In the genomic region with DNA sequence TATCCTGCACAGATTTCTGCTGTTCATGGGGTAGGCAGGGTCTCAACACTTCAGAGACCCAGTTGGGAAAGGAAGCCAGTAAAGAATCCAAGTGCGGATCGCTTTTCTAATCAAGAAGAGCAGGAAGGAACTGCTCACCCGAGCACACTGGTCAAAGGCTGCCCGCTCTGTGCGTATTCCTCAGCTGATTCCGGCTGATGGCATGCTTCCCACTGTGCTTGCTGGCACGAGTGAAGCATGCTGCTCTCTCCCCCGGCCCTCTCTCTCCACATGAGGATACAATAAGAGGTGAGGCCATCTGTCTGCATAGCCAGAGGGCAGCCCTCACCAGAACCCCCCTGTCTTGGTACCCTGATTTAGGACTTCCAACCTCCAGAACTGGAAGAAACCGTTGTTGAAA, we compare ENCODE assay signal across 9 mouse cellular contexts. TPM values are rescaled to one million over a fixed set of nuclear protein-coding genes. Genes with fewer than 3 reads are reported as not detected.
A peak's percentile ranks its signal among the peaks of the same experiment; 100 is the strongest.
DNase-seq lines count a peak whose midpoint lies in the region; ATAC-seq and TF ChIP-seq lines count a peak whose summit lies in the region.
"Had no signal": no experiment of that assay in that cellular context is flagged by ENCODE, and none has a peak within 500 bp of the region (broad histone marks: within the 10 kb centered on the region; RNA-seq: fewer than 3 reads in every experiment).

No protein-coding gene starts in this region.

- ATAC-seq in hindbrain, postnatal 0 days: peak; percentile 33; the same call in 1 of the 2 replicates

- no peak overlapping the region for H3K4me3 ChIP-seq in heart, embryonic 10.5 days
- H3K4me3 ChIP-seq in cerebellum, adult 2 months (replicated peaks; ENCODE audit: insufficient read depth, low read depth, low read length): peak overlapping the region; percentile 3
- peak overlapping the region; percentile 20; the same call in 1 of the 2 replicates for H3K4me3 ChIP-seq in hindbrain, postnatal 0 days (ENCODE audit: low read length)
- H3K4me3 ChIP-seq: liver, embryonic 13.5 days had no signal

- TF ChIP-seq CTCF in cerebellum, adult 2 months (IDR thresholded peaks at IDR 0.05; ENCODE audit: borderline replicate concordance, insufficient read depth, low read depth, low read length): no peak
- TF ChIP-seq CTCF in hindbrain, postnatal 0 days (IDR thresholded peaks at IDR 0.05; ENCODE audit: low read depth): no peak

- no peaks in the 10 kb centered on the region for H3K36me3 ChIP-seq in heart, embryonic 10.5 days
- no peaks in the 10 kb centered on the region for H3K36me3 ChIP-seq in hindbrain, postnatal 0 days (ENCODE audit: insufficient read depth, low read length)
- H3K36me3 ChIP-seq: liver, embryonic 13.5 days had no signal

- peak overlapping the region; percentile 83 for H3K4me2 ChIP-seq in hindbrain, postnatal 0 days (ENCODE audit: low read depth, low read length)
- H3K4me2 ChIP-seq: liver, embryonic 13.5 days had no signal

- H3K27ac ChIP-seq in heart, embryonic 10.5 days: no peak overlapping the region
- peak overlapping the region; percentile 77 for H3K27ac ChIP-seq in cerebellum, adult 2 months (ENCODE audit: insufficient read depth, low read length)
- H3K27ac ChIP-seq in hindbrain, postnatal 0 days: peak overlapping the region; percentile 32; the same call in 1 of the 2 replicates
- H3K27ac ChIP-seq: liver, embryonic 13.5 days had no signal

- H3K9me3 ChIP-seq in heart, embryonic 10.5 days: no peaks in the 10 kb centered on the region
- no peaks in the 10 kb centered on the region for H3K9me3 ChIP-seq in hindbrain, postnatal 0 days (ENCODE audit: low read length)
- H3K9me3 ChIP-seq: liver, embryonic 13.5 days had no signal

- DNase-seq in heart, postnatal 4 days: peak; percentile 55
- DNase-seq in heart, embryonic 10.5 days (ENCODE audit: low spot score): no peak
- peak; percentile 73 for DNase-seq in Muller cell, postnatal 12 days (ENCODE audit: inconsistent ontology term)
- peak; percentile 90 to 94 for DNase-seq in cerebellum, adult 2 months
- peak; percentile 71 for DNase-seq in hindbrain, postnatal 0 days (ENCODE audit: low spot score)
- DNase-seq in ovary, adult 18-20 months (ENCODE audit: low spot score): no peak
- DNase-seq in spleen, postnatal 14 days (ENCODE audit: low spot score in 2 of 2): no peak
- no peak for DNase-seq in urinary bladder, postnatal 10 days (ENCODE audit: low spot score)
- DNase-seq: liver, embryonic 13.5 days had no signal

- peaks cover 10% of the 10 kb centered on the region; the same call in 1 of the 2 replicates for H3K4me1 ChIP-seq in heart, embryonic 10.5 days
- H3K4me1 ChIP-seq in cerebellum, adult 2 months (ENCODE audit: control insufficient read depth, insufficient read depth, low read length): peaks cover 18% of the 10 kb centered on the region
- peaks cover 41% of the 10 kb centered on the region for H3K4me1 ChIP-seq in hindbrain, postnatal 0 days (ENCODE audit: insufficient read depth, low read length)

- H3K9ac ChIP-seq in hindbrain, postnatal 0 days (replicated peaks; ENCODE audit: low read length): 0 out of 2 replicates have a peak overlapping the region, but pooled peaks have one; percentile 9
- H3K9ac ChIP-seq: liver, embryonic 13.5 days had no signal

- peaks cover 12% of the 10 kb centered on the region; the same call in 1 of the 2 replicates for H3K27me3 ChIP-seq in heart, embryonic 10.5 days (ENCODE audit: insufficient read depth, poor library complexity, severe bottlenecking)
- no peaks in the 10 kb centered on the region for H3K27me3 ChIP-seq in cerebellum, adult 2 months (ENCODE audit: control insufficient read depth, insufficient read depth, low read length)
- H3K27me3 ChIP-seq in hindbrain, postnatal 0 days (ENCODE audit: insufficient read depth, low read length): no peaks in the 10 kb centered on the region

- TF ChIP-seq POLR2A in cerebellum, adult 2 months (IDR thresholded peaks at IDR 0.05; ENCODE audit: borderline replicate concordance, insufficient read depth, low read length): no peak

- 71% methylated on average over 9 of the region's 9 CpGs for WGBS in heart, embryonic 10.5 days
- WGBS in cerebellum, adult 2 months: under 1% methylated on average over 9 of the region's 9 CpGs
- 23% methylated on average over 9 of the region's 9 CpGs for WGBS in hindbrain, postnatal 0 days

RNA-seq across cellular contexts. Expression of a gene that starts 41.3 kb away (rescaled TPM):
- not detected for total RNA-seq in heart, postnatal 4 days (2021)
- 0.14 and 0.25 TPM in 2 replicates for polyA plus RNA-seq in heart, embryonic 10.5 days (2016; fragmentation: Nextera tagmentation; extraction: Ambion mirVana)
- not detected in 2 replicates for polyA plus RNA-seq in cerebellum, adult 2 months (2012; rRNA removed)
- not detected in 2 replicates for total RNA-seq in hindbrain, postnatal 0 days (2014; rRNA removed)
- 2.3 and 2.8 TPM in 2 replicates for polyA plus RNA-seq in hindbrain, postnatal 0 days (2015; fragmentation: Nextera tagmentation; extraction: Ambion mirVana)
- polyA plus RNA-seq: liver, embryonic 13.5 days had no signal

RNA-seq across cellular contexts. Expression of a gene that starts 59.7 kb away (rescaled TPM):
- total RNA-seq in heart, postnatal 4 days (2021): 1 to 10 TPM; 9.2 to 9.8 TPM
- 10.0 and 14.0 TPM in 2 replicates for polyA plus RNA-seq in heart, embryonic 10.5 days (2016; fragmentation: Nextera tagmentation; extraction: Ambion mirVana)
- polyA plus RNA-seq in cerebellum, adult 2 months (2012; rRNA removed): 1.7 and 1.8 TPM in 2 replicates
- 0.73 and 0.79 TPM in 2 replicates for total RNA-seq in hindbrain, postnatal 0 days (2014; rRNA removed)
- 3.7 and 3.9 TPM in 2 replicates for polyA plus RNA-seq in hindbrain, postnatal 0 days (2015; fragmentation: Nextera tagmentation; extraction: Ambion mirVana)

Comparison
In these comparisons a context has a peak if more than half of its experiments do, and no peak if none do; other contexts are left out.
1. DNase-seq: peak in heart, postnatal 4 days (single experiment), Muller cell, postnatal 12 days (single experiment), cerebellum, adult 2 months (2 of 2) and hindbrain, postnatal 0 days (single experiment); none in heart, embryonic 10.5 days (single experiment), ovary, adult 18-20 months (single experiment), spleen, postnatal 14 days (0 of 2) and urinary bladder, postnatal 10 days (single experiment).